Mouse (Mus musculus): ENCODE results near the gene Zfp385b. TPM values are rescaled to one million over a fixed set of nuclear protein-coding genes. Genes with fewer than 3 reads are reported as not detected.
A peak's percentile ranks its signal among the peaks of the same experiment; 100 is the strongest.

The Zfp385b gene
- total RNA-seq, 1 experiment from 2014 or later: 0.49 TPM

GRCm38 (mm10) chr2:77703080-77703479 lies 116.4 kb downstream of the Zfp385b start:
- DNase-seq: no peak

- DNase-seq: no peak
These were observed 128.3 kb downstream of the Zfp385b start for GRCm38 (mm10) chr2:77691174-77691573.

- DNase-seq: no peak
These were observed 129.1 kb downstream of the Zfp385b start for GRCm38 (mm10) chr2:77690316-77690715.

GRCm38 (mm10) chr2:77688651-77689050 lies 130.8 kb downstream of the Zfp385b start:
- DNase-seq: no peak

GRCm38 (mm10) chr2:77684088-77684487 lies 135.4 kb downstream of the Zfp385b start:
- DNase-seq: no peak

GRCm38 (mm10) chr2:77682205-77682604 lies 137.2 kb downstream of the Zfp385b start:
- DNase-seq: no peak

- no peak for DNase-seq
These were observed 137.7 kb downstream of the Zfp385b start for GRCm38 (mm10) chr2:77681741-77682140.

- DNase-seq: no peak
These were observed 145.7 kb downstream of the Zfp385b start for GRCm38 (mm10) chr2:77673770-77674169.

- DNase-seq: no peak
These were observed 147.1 kb downstream of the Zfp385b start for GRCm38 (mm10) chr2:77672215-77672905.

- no peak for DNase-seq
These were observed 157.3 kb downstream of the Zfp385b start for GRCm38 (mm10) chr2:77662171-77662570.

- DNase-seq: no peak
These were observed 165.8 kb downstream of the Zfp385b start for GRCm38 (mm10) chr2:77653686-77654085.

GRCm38 (mm10) chr2:77641521-77642170 lies 177.8 kb downstream of the Zfp385b start:
- DNase-seq: no peak

GRCm38 (mm10) chr2:77639993-77640392 lies 179.4 kb downstream of the Zfp385b start:
- DNase-seq: no peak

- DNase-seq: peak; percentile 31
These were observed 187.8 kb downstream of the Zfp385b start for GRCm38 (mm10) chr2:77631606-77632005.

- no peak for DNase-seq
These were observed 191.7 kb downstream of the Zfp385b start for GRCm38 (mm10) chr2:77627622-77628231.

- DNase-seq: no peak
These were observed 200.8 kb downstream of the Zfp385b start for GRCm38 (mm10) chr2:77618686-77619085.

- DNase-seq: no peak
These were observed 209.0 kb downstream of the Zfp385b start for GRCm38 (mm10) chr2:77610303-77610991.

GRCm38 (mm10) chr2:77609452-77609851 lies 210.0 kb downstream of the Zfp385b start:
- no peak for DNase-seq

GRCm38 (mm10) chr2:77608666-77609065 lies 210.8 kb downstream of the Zfp385b start:
- DNase-seq: no peak

- no peak for DNase-seq
These were observed 226.0 kb downstream of the Zfp385b start for GRCm38 (mm10) chr2:77593461-77593860.

GRCm38 (mm10) chr2:77592525-77592924 lies 226.9 kb downstream of the Zfp385b start:
- DNase-seq: no peak

- peak; percentile 16 for DNase-seq
These were observed 230.1 kb downstream of the Zfp385b start for GRCm38 (mm10) chr2:77589205-77589901.
